Mouse (Mus musculus) ES-Bruce4 (cell line): ENCODE results near the gene Mapk3.

ENCODE experiments used
- CTCF ChIP-seq: IDR thresholded peaks from one replicate; pipeline ENCODE4 v1.8.1; 2011; ENCODE audit warnings: low read depth, low read length
- POLR2A ChIP-seq: IDR thresholded peaks from one replicate; pipeline ENCODE4 v1.8.1; 2011; ENCODE audit warnings: low read length; ENCODE audit not compliant: insufficient read depth

DNA sequence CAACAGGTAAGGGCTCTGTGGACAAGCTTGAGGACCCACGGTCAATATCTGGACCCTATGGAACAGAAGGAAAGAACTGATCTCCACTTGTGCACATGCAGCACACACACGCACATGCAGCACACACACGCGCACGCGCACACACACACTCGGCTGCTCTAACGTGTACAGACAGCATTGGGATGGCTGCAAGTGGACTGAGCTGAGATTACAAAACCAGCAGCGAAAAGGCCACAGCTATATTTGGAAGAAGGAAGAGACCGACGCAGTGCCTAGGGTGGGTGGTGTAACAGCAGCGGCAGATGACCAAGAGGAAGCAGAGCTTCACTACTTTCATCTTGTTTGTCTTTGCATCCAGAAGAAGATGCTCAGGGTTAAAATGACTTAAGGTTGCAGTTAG lies 13.3 kb upstream of the Mapk3 start:
- TF ChIP-seq POLR2A (no peak), CTCF (no peak)
